10 mouse cellular contexts compared by ENCODE assay signal in the genomic region with DNA sequence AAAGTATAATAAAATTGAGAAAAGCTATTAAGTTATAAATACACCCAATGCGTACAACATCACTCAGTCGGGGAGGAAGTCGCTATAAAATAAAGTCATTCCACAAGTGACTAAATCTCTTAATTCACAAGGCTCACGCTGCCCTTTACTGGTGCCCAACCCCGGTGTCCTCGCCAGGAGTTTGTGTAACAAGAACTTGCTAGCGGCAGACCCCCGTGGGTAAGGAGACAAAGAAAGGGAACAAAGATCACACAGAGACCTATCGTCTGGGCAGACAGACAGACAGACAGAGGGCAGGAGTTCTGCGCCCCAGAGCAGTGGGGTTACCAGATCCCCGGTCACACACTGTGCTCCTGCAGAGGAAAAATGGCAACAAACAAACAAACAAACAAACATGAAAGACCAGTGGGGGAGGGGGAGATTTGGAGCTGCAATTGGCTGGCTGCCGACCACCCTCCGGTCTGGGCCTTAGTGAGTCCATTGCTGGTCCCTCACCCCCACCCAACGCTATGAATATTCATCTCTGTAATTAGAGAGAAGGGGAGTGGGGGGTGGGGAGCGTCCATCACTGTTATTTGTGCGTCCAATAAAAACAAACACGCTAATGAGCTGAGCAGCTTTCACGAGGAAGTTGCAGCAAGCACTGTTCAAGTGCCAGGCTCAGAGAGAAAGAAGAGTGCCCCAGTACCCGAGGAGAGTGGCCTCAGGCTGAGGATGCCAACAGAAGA. TPM values are rescaled to one million over a fixed set of nuclear protein-coding genes. Genes with fewer than 3 reads are reported as not detected.
DNase-seq lines count a peak whose midpoint lies in the region; ATAC-seq and TF ChIP-seq lines count a peak whose summit lies in the region.
"Had no signal": no experiment of that assay in that cellular context is flagged by ENCODE, and none has a peak within 500 bp of the region (broad histone marks: within the 10 kb centered on the region; RNA-seq: fewer than 3 reads in every experiment).

No protein-coding gene starts in this region.

- intact Hi-C loops in left cerebral cortex, postnatal 4 days (cut with DNase I) = no loop called here
- intact Hi-C loops in left cerebral cortex, postnatal 25 days (cut with DNase I) = no loop called here
- intact Hi-C loops in gastrocnemius, adult 2 months (cut with DNase I) = no loop called here

- H3K9me3 ChIP-seq in forebrain, embryonic 12.5 days = no peaks in the 10 kb centered on the region
- no peaks in the 10 kb centered on the region for H3K9me3 ChIP-seq in hindbrain, embryonic 16.5 days (ENCODE audit: control insufficient read depth, low read length)
- no peaks in the 10 kb centered on the region for H3K9me3 ChIP-seq in neural tube, embryonic 13.5 days
- H3K9me3 ChIP-seq: lung, embryonic 15.5 days had no signal

- H3K4me3 ChIP-seq in forebrain, embryonic 12.5 days (replicated peaks) = no peak overlapping the region
- H3K4me3 ChIP-seq in hindbrain, embryonic 16.5 days (ENCODE audit: low read length) = no peak overlapping the region
- H3K4me3 ChIP-seq in neural tube, embryonic 13.5 days = no peak overlapping the region
- no peak overlapping the region for H3K4me3 ChIP-seq in gastrocnemius, adult 2 months
- H3K4me3 ChIP-seq: lung, embryonic 15.5 days had no signal

- H3K9ac ChIP-seq in forebrain, embryonic 12.5 days = no peak overlapping the region
- no peak overlapping the region for H3K9ac ChIP-seq in hindbrain, embryonic 16.5 days (ENCODE audit: low read depth, low read length)
- 0 out of 2 replicates have a peak overlapping the region, but pooled peaks have one; percentile 38 for H3K9ac ChIP-seq in neural tube, embryonic 13.5 days
- H3K9ac ChIP-seq: lung, embryonic 15.5 days had no signal

- peaks cover 77% of the 10 kb centered on the region for H3K27me3 ChIP-seq in forebrain, embryonic 12.5 days
- no peaks in the 10 kb centered on the region for H3K27me3 ChIP-seq in hindbrain, embryonic 16.5 days (replicated peaks; ENCODE audit: control insufficient read depth, insufficient read depth, low read length)
- peaks cover 40% of the 10 kb centered on the region for H3K27me3 ChIP-seq in neural tube, embryonic 13.5 days

- no peak for TF ChIP-seq CTCF in gastrocnemius, adult 2 months (IDR thresholded peaks at IDR 0.05)

- peaks cover 32% of the 10 kb centered on the region for H3K4me1 ChIP-seq in forebrain, embryonic 12.5 days
- peaks cover 22% of the 10 kb centered on the region for H3K4me1 ChIP-seq in hindbrain, embryonic 16.5 days (ENCODE audit: control insufficient read depth, insufficient read depth, low read depth, low read length)
- peaks cover 51% of the 10 kb centered on the region for H3K4me1 ChIP-seq in neural tube, embryonic 13.5 days (replicated peaks)

- peak overlapping the region; percentile 45 for H3K4me2 ChIP-seq in forebrain, embryonic 12.5 days
- peak overlapping the region; percentile 32 for H3K4me2 ChIP-seq in hindbrain, embryonic 16.5 days (ENCODE audit: low read length)
- peak overlapping the region; percentile 43 for H3K4me2 ChIP-seq in neural tube, embryonic 13.5 days
- H3K4me2 ChIP-seq: lung, embryonic 15.5 days had no signal

- H3K27ac ChIP-seq in forebrain, embryonic 12.5 days = no peak overlapping the region
- H3K27ac ChIP-seq in hindbrain, embryonic 16.5 days (ENCODE audit: low read depth, low read length) = no peak overlapping the region
- H3K27ac ChIP-seq in neural tube, embryonic 13.5 days (replicated peaks) = 0 out of 2 replicates have a peak overlapping the region, but pooled peaks have one; percentile 15
- H3K27ac ChIP-seq in gastrocnemius, adult 2 months = no peak overlapping the region
- H3K27ac ChIP-seq: lung, embryonic 15.5 days had no signal

- DNase-seq in left cerebral cortex, postnatal 4 days = peak; percentile 55
- DNase-seq in left cerebral cortex, postnatal 25 days (ENCODE audit: low spot score in 2 of 2) = no peak
- no peak for DNase-seq in gastrocnemius, adult 2 months
- DNase-seq in lung, postnatal 14 days = no peak
- DNase-seq: adrenal gland, postnatal 36 days; layer of hippocampus, postnatal 36 days had no signal

- H3K36me3 ChIP-seq in forebrain, embryonic 12.5 days (replicated peaks) = no peaks in the 10 kb centered on the region
- H3K36me3 ChIP-seq in hindbrain, embryonic 16.5 days (ENCODE audit: control insufficient read depth, insufficient read depth, low read length) = no peaks in the 10 kb centered on the region
- no peaks in the 10 kb centered on the region for H3K36me3 ChIP-seq in neural tube, embryonic 13.5 days
- H3K36me3 ChIP-seq: lung, embryonic 15.5 days had no signal

- peak; percentile 79 for ATAC-seq in forebrain, embryonic 12.5 days (ENCODE audit: low FRiP score)
- peak; percentile 68; the same call in 1 of the 2 replicates for ATAC-seq in hindbrain, embryonic 16.5 days
- ATAC-seq in neural tube, embryonic 13.5 days (ENCODE audit: low read depth) = peak; percentile 40

- 1% methylated on average over 19 of the region's 19 CpGs for WGBS in forebrain, embryonic 12.5 days
- WGBS in hindbrain, embryonic 16.5 days = 1% methylated on average over 19 of the region's 19 CpGs
- 1% methylated on average over 19 of the region's 19 CpGs for WGBS in neural tube, embryonic 13.5 days

RNA-seq across cellular contexts. Expression of a gene that starts 39.0 kb away (rescaled TPM):
- 10 to 100 TPM; 15.6 to 24.5 TPM for total RNA-seq in left cerebral cortex, postnatal 4 days (2021)
- total RNA-seq in left cerebral cortex, postnatal 25 days (2021) = 10 to 100 TPM; 11.9 to 22.5 TPM
- polyA plus RNA-seq in forebrain, embryonic 12.5 days (2016; fragmentation: Nextera tagmentation; extraction: Ambion mirVana) = 10.5 and 10.7 TPM in 2 replicates
- polyA plus RNA-seq in hindbrain, embryonic 16.5 days (2015; fragmentation: Nextera tagmentation; extraction: Ambion mirVana) = 18.9 and 26.0 TPM in 2 replicates
- 8.7 and 10.5 TPM in 2 replicates for polyA plus RNA-seq in neural tube, embryonic 13.5 days (2015; fragmentation: Nextera tagmentation; extraction: Ambion mirVana)
- 1 to 10 TPM; 7.7 to 9.1 TPM for total RNA-seq in gastrocnemius, adult 2 months (2021)

RNA-seq across cellular contexts. Expression of a gene that starts 48.5 kb away (rescaled TPM):
- 1 to 10 TPM; 5.9 to 6.8 TPM for total RNA-seq in left cerebral cortex, postnatal 4 days (2021)
- 1 to 10 TPM; 8.8 to 10.0 TPM for total RNA-seq in left cerebral cortex, postnatal 25 days (2021)
- 4.8 and 5.8 TPM in 2 replicates for polyA plus RNA-seq in forebrain, embryonic 12.5 days (2016; fragmentation: Nextera tagmentation; extraction: Ambion mirVana)
- polyA plus RNA-seq in hindbrain, embryonic 16.5 days (2015; fragmentation: Nextera tagmentation; extraction: Ambion mirVana) = 11.0 and 11.1 TPM in 2 replicates
- polyA plus RNA-seq in neural tube, embryonic 13.5 days (2015; fragmentation: Nextera tagmentation; extraction: Ambion mirVana) = 7.5 and 7.8 TPM in 2 replicates
- 10 to 100 TPM; 34.5 to 36.6 TPM for total RNA-seq in gastrocnemius, adult 2 months (2021)
